Mouse (Mus musculus): ENCODE measurements at regions not wholly inside any gene's neighbourhood (a gene's known extent, or its start where the extent isn't known, plus 50 kb on each side); places are given as distances from the start of the nearest gene placed in this dataset.

GRCm38 (mm10) chr4:71663397-71663796, 94.4 kb downstream of the Gm11232 start:
- no peaks in the 10 kb centered on the region for H3K79me2 ChIP-seq (ENCODE audit: control insufficient read depth, insufficient read depth)
- TF ChIP-seq REST (IDR thresholded peaks at IDR 0.05; ENCODE audit: insufficient read depth, insufficient read length): no peak
- TF ChIP-seq SRF (IDR thresholded peaks at IDR 0.05; ENCODE audit: control insufficient read depth, insufficient read length, low read depth): no peak
- no peak for TF ChIP-seq TCF12 (IDR thresholded peaks at IDR 0.05; ENCODE audit: insufficient read depth, poor library complexity, severe bottlenecking)
- no peak for TF ChIP-seq MYOG (IDR thresholded peaks at IDR 0.05; ENCODE audit: control insufficient read depth in 1 of 3, insufficient read depth in 1 of 3, insufficient read length in 2 of 3, low read depth in 2 of 3)
- no peak for TF ChIP-seq E2F4 (IDR thresholded peaks at IDR 0.05; ENCODE audit: insufficient read depth)
- no peak for TF ChIP-seq POLR2AphosphoS2 (IDR thresholded peaks at IDR 0.05; ENCODE audit: insufficient read length, low read depth)
- no peak for TF ChIP-seq TCF3 (IDR thresholded peaks at IDR 0.05; ENCODE audit: insufficient read length, low read depth)
- TF ChIP-seq USF1 (IDR thresholded peaks at IDR 0.05; ENCODE audit: low read depth): no peak
- TF ChIP-seq MAX (IDR thresholded peaks at IDR 0.05; ENCODE audit: low read depth): no peak
- TF ChIP-seq POLR2A (IDR thresholded peaks at IDR 0.05; ENCODE audit: insufficient read length, low read depth): no peak
- TF ChIP-seq MYOD1 (IDR thresholded peaks at IDR 0.05; ENCODE audit: control insufficient read depth in 1 of 3, insufficient read length in 2 of 3, low read depth in 2 of 3): no peak
- TF ChIP-seq CEBPB (IDR thresholded peaks at IDR 0.05; ENCODE audit: insufficient read depth, poor library complexity, severe bottlenecking): no peak
- no peak overlapping the region for H3K4me2 ChIP-seq (ENCODE audit: low read depth)
- H3K27me3 ChIP-seq (ENCODE audit: control insufficient read depth, insufficient read depth, insufficient read length): no peaks in the 10 kb centered on the region
- no peak overlapping the region for H3K4me3 ChIP-seq
- H3K36me3 ChIP-seq (ENCODE audit: control insufficient read depth, insufficient read depth): no peaks in the 10 kb centered on the region
- no peak overlapping the region for H3ac ChIP-seq (ENCODE audit: control insufficient read depth, insufficient read length)

- H3K36me3 ChIP-seq (ENCODE audit: control insufficient read depth, insufficient read depth): no peaks in the 10 kb centered on the region
- no peak overlapping the region for H3K4me2 ChIP-seq (ENCODE audit: low read depth)
- no peak overlapping the region for H3ac ChIP-seq (ENCODE audit: control insufficient read depth, insufficient read length)
- no peaks in the 10 kb centered on the region for H3K79me2 ChIP-seq (ENCODE audit: control insufficient read depth, insufficient read depth)
- TF ChIP-seq TCF12 (IDR thresholded peaks at IDR 0.05; ENCODE audit: insufficient read depth, poor library complexity, severe bottlenecking) (no peak), MYOD1 (IDR thresholded peaks at IDR 0.05; ENCODE audit: control insufficient read depth in 1 of 3, insufficient read length in 2 of 3, low read depth in 2 of 3) (no peak), USF1 (IDR thresholded peaks at IDR 0.05; ENCODE audit: low read depth) (no peak), E2F4 (IDR thresholded peaks at IDR 0.05; ENCODE audit: insufficient read depth) (no peak), MYOG (IDR thresholded peaks at IDR 0.05; ENCODE audit: control insufficient read depth in 1 of 3, insufficient read depth in 1 of 3, insufficient read length in 2 of 3, low read depth in 2 of 3) (no peak), TCF3 (IDR thresholded peaks at IDR 0.05; ENCODE audit: insufficient read length, low read depth) (no peak), POLR2A (IDR thresholded peaks at IDR 0.05; ENCODE audit: insufficient read length, low read depth) (no peak), REST (IDR thresholded peaks at IDR 0.05; ENCODE audit: insufficient read depth, insufficient read length) (no peak), CEBPB (IDR thresholded peaks at IDR 0.05; ENCODE audit: insufficient read depth, poor library complexity, severe bottlenecking) (no peak), POLR2AphosphoS2 (IDR thresholded peaks at IDR 0.05; ENCODE audit: insufficient read length, low read depth) (no peak), MAX (IDR thresholded peaks at IDR 0.05; ENCODE audit: low read depth) (no peak), SRF (IDR thresholded peaks at IDR 0.05; ENCODE audit: control insufficient read depth, insufficient read length, low read depth) (no peak)
- no peak overlapping the region for H3K4me3 ChIP-seq
- no peaks in the 10 kb centered on the region for H3K27me3 ChIP-seq (ENCODE audit: control insufficient read depth, insufficient read depth, insufficient read length)
Measured at GRCm38 (mm10) chr4:71640521-71640920, 117.2 kb downstream of the Gm11232 start.

GRCm38 (mm10) chr4:71627088-71627487, 130.7 kb downstream of the Gm11232 start:
- no peak overlapping the region for H3K4me3 ChIP-seq
- H3K36me3 ChIP-seq (ENCODE audit: control insufficient read depth, insufficient read depth): no peaks in the 10 kb centered on the region
- TF ChIP-seq MYOD1 (IDR thresholded peaks at IDR 0.05; ENCODE audit: control insufficient read depth in 1 of 3, insufficient read length in 2 of 3, low read depth in 2 of 3): no peak
- no peak for TF ChIP-seq POLR2AphosphoS2 (IDR thresholded peaks at IDR 0.05; ENCODE audit: insufficient read length, low read depth)
- no peak for TF ChIP-seq E2F4 (IDR thresholded peaks at IDR 0.05; ENCODE audit: insufficient read depth)
- no peak for TF ChIP-seq REST (IDR thresholded peaks at IDR 0.05; ENCODE audit: insufficient read depth, insufficient read length)
- TF ChIP-seq TCF3 (IDR thresholded peaks at IDR 0.05; ENCODE audit: insufficient read length, low read depth): no peak
- no peak for TF ChIP-seq USF1 (IDR thresholded peaks at IDR 0.05; ENCODE audit: low read depth)
- no peak for TF ChIP-seq TCF12 (IDR thresholded peaks at IDR 0.05; ENCODE audit: insufficient read depth, poor library complexity, severe bottlenecking)
- TF ChIP-seq SRF (IDR thresholded peaks at IDR 0.05; ENCODE audit: control insufficient read depth, insufficient read length, low read depth): no peak
- TF ChIP-seq MYOG (IDR thresholded peaks at IDR 0.05; ENCODE audit: control insufficient read depth in 1 of 3, insufficient read depth in 1 of 3, insufficient read length in 2 of 3, low read depth in 2 of 3): no peak
- TF ChIP-seq MAX (IDR thresholded peaks at IDR 0.05; ENCODE audit: low read depth): no peak
- no peak for TF ChIP-seq POLR2A (IDR thresholded peaks at IDR 0.05; ENCODE audit: insufficient read length, low read depth)
- no peak for TF ChIP-seq CEBPB (IDR thresholded peaks at IDR 0.05; ENCODE audit: insufficient read depth, poor library complexity, severe bottlenecking)
- H3K27me3 ChIP-seq (ENCODE audit: control insufficient read depth, insufficient read depth, insufficient read length): no peaks in the 10 kb centered on the region
- H3ac ChIP-seq (ENCODE audit: control insufficient read depth, insufficient read length): no peak overlapping the region
- no peaks in the 10 kb centered on the region for H3K79me2 ChIP-seq (ENCODE audit: control insufficient read depth, insufficient read depth)
- H3K4me2 ChIP-seq (ENCODE audit: low read depth): no peak overlapping the region

- no peak for TF ChIP-seq TCF3 (IDR thresholded peaks at IDR 0.05; ENCODE audit: insufficient read length, low read depth)
- TF ChIP-seq MYOG (IDR thresholded peaks at IDR 0.05; ENCODE audit: control insufficient read depth in 1 of 3, insufficient read depth in 1 of 3, insufficient read length in 2 of 3, low read depth in 2 of 3): no peak
- no peak for TF ChIP-seq USF1 (IDR thresholded peaks at IDR 0.05; ENCODE audit: low read depth)
- no peak for TF ChIP-seq SRF (IDR thresholded peaks at IDR 0.05; ENCODE audit: control insufficient read depth, insufficient read length, low read depth)
- TF ChIP-seq REST (IDR thresholded peaks at IDR 0.05; ENCODE audit: insufficient read depth, insufficient read length): no peak
- no peak for TF ChIP-seq POLR2AphosphoS2 (IDR thresholded peaks at IDR 0.05; ENCODE audit: insufficient read length, low read depth)
- TF ChIP-seq POLR2A (IDR thresholded peaks at IDR 0.05; ENCODE audit: insufficient read length, low read depth): no peak
- Histone ChIP-seq H3K79me2 (ENCODE audit: control insufficient read depth, insufficient read depth) (no peaks in the 10 kb centered on the region), H3K4me2 (ENCODE audit: low read depth) (no peak overlapping the region), H3K36me3 (ENCODE audit: control insufficient read depth, insufficient read depth) (no peaks in the 10 kb centered on the region), H3K4me3 (no peak overlapping the region), H3ac (ENCODE audit: control insufficient read depth, insufficient read length) (no peak overlapping the region), H3K27me3 (ENCODE audit: control insufficient read depth, insufficient read depth, insufficient read length) (no peaks in the 10 kb centered on the region)
Measured at GRCm38 (mm10) chr4:71626626-71627025, 131.1 kb downstream of the Gm11232 start.

All from myocyte (in vitro differentiated cells).